Mouse (Mus musculus): ENCODE measurements around the gene Rasal2.

Rasal2 gene

GRCm38 (mm10) chr1:157143326-157143932 is 269.0 kb downstream of the Rasal2 start:
- DNase-seq (ENCODE audit: low read depth, low spot score): no peak

- DNase-seq (ENCODE audit: low read depth, low spot score): no peak
These were observed 271.4 kb downstream of the Rasal2 start for GRCm38 (mm10) chr1:157141014-157141413.

GRCm38 (mm10) chr1:157137854-157138241 is 274.5 kb downstream of the Rasal2 start:
- DNase-seq (ENCODE audit: low read depth, low spot score): no peak

- no peak for DNase-seq (ENCODE audit: low read depth, low spot score)
These were observed 275.1 kb downstream of the Rasal2 start for GRCm38 (mm10) chr1:157137132-157137853.

GRCm38 (mm10) chr1:157128219-157128618 is 284.2 kb downstream of the Rasal2 start:
- DNase-seq (ENCODE audit: low read depth, low spot score): no peak

- no peak for DNase-seq (ENCODE audit: low read depth, low spot score)
These were observed 288.6 kb downstream of the Rasal2 start for GRCm38 (mm10) chr1:157123836-157124235.

GRCm38 (mm10) chr1:157119168-157119567 is 293.2 kb downstream of the Rasal2 start:
- no peak for DNase-seq (ENCODE audit: low read depth, low spot score)

- DNase-seq (ENCODE audit: low read depth, low spot score): no peak
These were observed 295.0 kb downstream of the Rasal2 start for GRCm38 (mm10) chr1:157117440-157117839.

- DNase-seq (ENCODE audit: low read depth, low spot score): no peak
These were observed 297.9 kb downstream of the Rasal2 start for GRCm38 (mm10) chr1:157114492-157114891.

- DNase-seq (ENCODE audit: low read depth, low spot score): peak; percentile 41
These were observed 302.0 kb downstream of the Rasal2 start for GRCm38 (mm10) chr1:157110287-157110835.

- no peak for DNase-seq (ENCODE audit: low read depth, low spot score)
These were observed 303.8 kb downstream of the Rasal2 start, which contains the start of gene Tex35 for GRCm38 (mm10) chr1:157108580-157108979. TSS of gene Tex35 (minus strand) at chr1:157108680.

- peak; percentile 51 for DNase-seq (ENCODE audit: low read depth, low spot score)
These were observed 311.1 kb downstream of the Rasal2 start for GRCm38 (mm10) chr1:157101122-157101865.

GRCm38 (mm10) chr1:157095534-157095933 is 316.9 kb downstream of the Rasal2 start:
- no peak for DNase-seq (ENCODE audit: low read depth, low spot score)

- DNase-seq (ENCODE audit: low read depth, low spot score): no peak
These were observed 319.8 kb downstream of the Rasal2 start for GRCm38 (mm10) chr1:157092622-157093021.

GRCm38 (mm10) chr1:157092140-157092539 is 320.3 kb downstream of the Rasal2 start:
- DNase-seq (ENCODE audit: low read depth, low spot score): peak; percentile 31

GRCm38 (mm10) chr1:157090835-157091234 is 321.6 kb downstream of the Rasal2 start:
- no peak for DNase-seq (ENCODE audit: low read depth, low spot score)

- DNase-seq (ENCODE audit: low read depth, low spot score): peak; percentile 76
These were observed 326.0 kb downstream of the Rasal2 start for GRCm38 (mm10) chr1:157086097-157086994.

All from CD4-positive, CD25-positive, alpha-beta regulatory T cell, adult 2 months (primary cell).